Mouse (Mus musculus) thymus, adult 2 months (tissue): ENCODE results near the gene Rpl36a-ps1. TPM values are rescaled to one million over a fixed set of nuclear protein-coding genes. Genes with fewer than 3 reads are reported as not detected.

Source experiments
- DNase-seq: peaks from one replicate; pipeline ENCODE4 v3.0.0; 2021
- H3K27ac ChIP-seq: fragments of 200-500 bp; 2 replicates; pipeline ENCODE4 v1.5.1; 2012; ENCODE audit warnings: low read length, control low read depth; ENCODE audit not compliant: control insufficient read depth, insufficient read depth
- H3K27me3 ChIP-seq: fragments of 200-500 bp; 2 replicates; pipeline ENCODE4 v1.6.1; 2012; ENCODE audit warnings: mild to moderate bottlenecking, low read length, moderate library complexity, mixed read lengths; ENCODE audit not compliant: control insufficient read depth, insufficient read depth
- H3K36me3 ChIP-seq: fragments of 200-500 bp; 2 replicates; pipeline ENCODE4 v1.6.1; 2012; ENCODE audit warnings: mild to moderate bottlenecking, low read length, moderate library complexity; ENCODE audit not compliant: control insufficient read depth, insufficient read depth
- H3K4me1 ChIP-seq: fragments of 200-500 bp; replicated peaks from 2 replicates; pipeline ENCODE4 v1.6.1; 2012; ENCODE audit warnings: low read length; ENCODE audit not compliant: control insufficient read depth, insufficient read depth
- H3K4me3 ChIP-seq: fragments of 200-500 bp; 2 replicates; pipeline ENCODE4 v1.5.1; 2012; ENCODE audit warnings: mild to moderate bottlenecking, low read length, control low read depth, moderate library complexity; ENCODE audit not compliant: control insufficient read depth, insufficient read depth
- CTCF ChIP-seq: fragments of 200-500 bp; IDR thresholded peaks from 2 replicates; pipeline ENCODE4 v1.5.1; 2012; ENCODE audit warnings: mild to moderate bottlenecking, control low read depth, low read length, moderate library complexity, borderline replicate concordance; ENCODE audit not compliant: control insufficient read depth, poor library complexity, insufficient read depth; ENCODE audit errors: extremely low read depth
- POLR2A ChIP-seq: fragments of 200-500 bp; IDR thresholded peaks from 2 replicates; pipeline ENCODE4 v1.6.1; 2012; ENCODE audit warnings: mild to moderate bottlenecking, low read length, control low read depth, moderate library complexity; ENCODE audit not compliant: control insufficient read depth, poor library complexity, insufficient read depth; ENCODE audit errors: extremely low read depth
- WGBS: fragments of 180-500 bp; shearing (Covaris S2); methylation state at CpG from one replicate; pipeline ENCODE4 v1.1.7; 2018; 5-methylcytosine and 5-hydroxymethylcytosine counted together
- polyA plus RNA-seq: library from polyadenylated mRNA; depleted of rRNA; stranded (reverse); fragments of >200 nt; gene quantifications from 2 replicates; pipeline ENCODE4 v1.2.3, GENCODE M21; 2012; rRNA removed

Rpl36a-ps1 gene
- polyA plus RNA-seq, 1 experiment: not detected

GRCm38 (mm10) chr14:98958978-98959658, 35.0 kb downstream of the Rpl36a-ps1 start:
- 92% methylated on average over 17 of the region's 17 CpGs for WGBS

GRCm38 (mm10) chr14:98956788-98957187, 37.3 kb downstream of the Rpl36a-ps1 start:
- no peak for TF ChIP-seq POLR2A
- TF ChIP-seq CTCF: no peak
- no peak for DNase-seq
- no peak overlapping the region for H3K27ac ChIP-seq
- H3K4me3 ChIP-seq: no peak overlapping the region
- H3K4me1 ChIP-seq: no peaks in the 10 kb centered on the region
- no peaks in the 10 kb centered on the region for H3K36me3 ChIP-seq
- H3K27me3 ChIP-seq: no peaks in the 10 kb centered on the region
- 73% methylated on average over 9 of the region's 9 CpGs for WGBS

More at GRCm38 (mm10) chr14:98958978-98959658, 35.0 kb downstream of the Rpl36a-ps1 start:
- Histone ChIP-seq H3K4me1 (no peaks in the 10 kb centered on the region), H3K4me3 (no peak overlapping the region), H3K27me3 (no peaks in the 10 kb centered on the region), H3K27ac (no peak overlapping the region), H3K36me3 (no peaks in the 10 kb centered on the region)
- TF ChIP-seq POLR2A (no peak), CTCF (no peak)
- DNase-seq: no peak

- Histone ChIP-seq H3K36me3 (no peaks in the 10 kb centered on the region), H3K27ac (no peak overlapping the region), H3K4me3 (no peak overlapping the region), H3K27me3 (no peaks in the 10 kb centered on the region), H3K4me1 (no peaks in the 10 kb centered on the region)
- no peak for DNase-seq
- no peak for TF ChIP-seq POLR2A
- no peak for TF ChIP-seq CTCF
- WGBS: 90% methylated on average over 7 of the region's 7 CpGs
Observed at GRCm38 (mm10) chr14:98952441-98952840, 41.7 kb downstream of the Rpl36a-ps1 start.

- no peak for DNase-seq
- TF ChIP-seq POLR2A (no peak), CTCF (no peak)
- H3K4me3 ChIP-seq: no peak overlapping the region
- no peaks in the 10 kb centered on the region for H3K4me1 ChIP-seq
- no peak overlapping the region for H3K27ac ChIP-seq
- WGBS: 94% methylated on average over 4 of the region's 4 CpGs
- no peaks in the 10 kb centered on the region for H3K27me3 ChIP-seq
- H3K36me3 ChIP-seq: no peaks in the 10 kb centered on the region
Observed at GRCm38 (mm10) chr14:98951626-98952290, 42.4 kb downstream of the Rpl36a-ps1 start.

Other genes with a start within 250 kb of the Rpl36a-ps1 start
- gene Mzt1, start 51.8 kb upstream of the Rpl36a-ps1 start, polyA plus RNA-seq: 19.6 and 19.9 TPM in 2 replicates
- 11.8 and 16.0 TPM in 2 replicates for gene Bora, start 51.9 kb upstream of the Rpl36a-ps1 start, polyA plus RNA-seq
- 1.8 and 2.4 TPM in 2 replicates for gene Pibf1, start 105.1 kb upstream of the Rpl36a-ps1 start, polyA plus RNA-seq
- gene Dis3, start 105.5 kb upstream of the Rpl36a-ps1 start, polyA plus RNA-seq: 9.7 and 12.4 TPM in 2 replicates